Mouse (Mus musculus): ENCODE measurements around the gene Ncoa3. TPM values are rescaled to one million over a fixed set of nuclear protein-coding genes. Genes with fewer than 3 reads are reported as not detected.
"Not testable (repeated sequence)": the region's sequence is repeated elsewhere in the genome, so short reads cannot be mapped to it uniquely, and the experiment has no call there.

Ncoa3 gene
- 10 to 100 TPM; 29.7 to 34.3 TPM for total RNA-seq (2021)

- DNase-seq (ENCODE audit: extremely low spot score in 1 of 2, low spot score in 1 of 2): peak; percentile 88 to 89
Measured at GRCm38 (mm10) chr2:165992270-165993172, at the start of gene Ncoa3. Gene Ncoa3 (plus strand): TSS chr2:165992636.

DNA sequence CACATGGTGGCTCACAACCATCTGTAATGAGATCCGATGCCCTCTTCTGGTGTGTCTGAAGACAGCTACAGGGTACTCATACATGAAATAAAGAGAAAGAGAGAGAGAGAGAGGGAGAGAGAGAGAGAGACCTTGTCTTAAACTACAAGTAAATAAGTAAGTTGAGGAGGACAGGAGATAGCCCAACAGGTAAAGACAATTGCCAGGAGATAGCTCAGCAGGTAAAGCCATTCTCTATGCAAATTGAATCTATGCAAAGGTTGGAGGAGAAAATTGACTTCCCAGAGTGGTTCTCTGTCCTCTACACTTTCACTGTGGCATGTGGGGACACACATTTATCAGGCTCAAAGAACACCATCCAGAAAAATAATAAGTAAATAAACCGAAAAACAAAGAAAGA is 49.3 kb upstream of the Ncoa3 start:
- DNase-seq (ENCODE audit: extremely low spot score in 1 of 2, low spot score in 1 of 2): no peak

DNA sequence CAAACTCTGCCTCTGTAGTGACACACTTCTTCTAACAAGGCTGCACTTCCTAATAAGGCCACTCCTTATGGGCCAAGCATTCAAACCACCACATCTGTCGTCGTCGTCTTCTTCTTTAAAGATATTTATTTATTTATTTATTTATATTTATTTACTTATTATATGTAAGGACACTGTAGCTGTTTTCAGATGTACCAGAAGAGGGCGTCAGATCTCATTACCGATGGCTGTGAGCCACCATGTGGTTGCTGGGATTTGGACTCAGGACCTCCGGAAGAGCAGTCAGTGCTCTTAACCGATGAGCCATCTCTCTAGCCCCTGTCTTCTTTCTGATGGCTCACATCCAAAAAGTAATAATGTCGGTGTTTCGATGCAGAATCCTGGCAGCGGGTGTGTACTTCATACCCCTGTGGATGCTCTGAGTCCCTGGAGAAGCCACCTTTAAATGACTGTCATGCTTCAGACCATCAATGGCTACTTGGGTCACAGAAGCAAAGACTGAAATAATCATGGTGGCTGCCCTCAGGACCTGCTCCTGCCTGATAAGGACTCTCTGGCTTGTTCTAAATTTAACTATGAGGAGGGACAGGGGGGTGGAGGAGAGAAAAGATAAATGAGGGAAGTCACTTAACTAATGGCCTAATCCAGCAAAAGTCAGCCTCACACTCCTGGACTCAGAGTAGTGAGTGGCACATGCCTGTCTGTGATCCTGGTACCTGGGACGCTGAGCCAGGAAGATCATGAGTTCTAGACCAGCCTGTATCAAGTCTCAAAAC is 47.7 kb upstream of the Ncoa3 start:
- no peak for DNase-seq (ENCODE audit: extremely low spot score in 1 of 2, low spot score in 1 of 2)

- no peak for DNase-seq (ENCODE audit: extremely low spot score in 1 of 2, low spot score in 1 of 2)
Measured at GRCm38 (mm10) chr2:165946046-165946564, 46.3 kb upstream of the Ncoa3 start.

- no peak for DNase-seq (ENCODE audit: extremely low spot score in 1 of 2, low spot score in 1 of 2)
Measured at GRCm38 (mm10) chr2:165948007-165948406, 44.4 kb upstream of the Ncoa3 start.

DNA sequence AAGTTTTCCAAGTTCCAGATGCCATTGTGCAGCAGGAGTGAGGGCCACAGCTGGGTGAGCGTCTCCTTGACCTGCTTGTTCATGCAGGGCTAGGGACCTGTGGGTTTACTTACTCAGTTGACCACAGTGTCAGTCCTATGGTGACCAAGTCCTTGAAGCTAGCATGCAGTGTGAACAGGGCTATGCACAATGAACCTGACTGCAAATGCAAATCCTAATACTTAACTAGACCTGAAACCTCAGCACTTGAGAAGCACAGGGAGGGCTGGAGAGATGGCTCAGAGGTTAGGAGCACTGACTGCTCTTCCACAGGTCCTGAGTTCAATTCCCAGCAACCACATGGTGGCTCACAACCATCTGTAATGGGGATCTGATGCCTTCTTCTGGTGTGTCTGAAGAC is 43.7 kb upstream of the Ncoa3 start:
- DNase-seq (ENCODE audit: extremely low spot score in 1 of 2, low spot score in 1 of 2): not testable (repeated sequence)

DNA sequence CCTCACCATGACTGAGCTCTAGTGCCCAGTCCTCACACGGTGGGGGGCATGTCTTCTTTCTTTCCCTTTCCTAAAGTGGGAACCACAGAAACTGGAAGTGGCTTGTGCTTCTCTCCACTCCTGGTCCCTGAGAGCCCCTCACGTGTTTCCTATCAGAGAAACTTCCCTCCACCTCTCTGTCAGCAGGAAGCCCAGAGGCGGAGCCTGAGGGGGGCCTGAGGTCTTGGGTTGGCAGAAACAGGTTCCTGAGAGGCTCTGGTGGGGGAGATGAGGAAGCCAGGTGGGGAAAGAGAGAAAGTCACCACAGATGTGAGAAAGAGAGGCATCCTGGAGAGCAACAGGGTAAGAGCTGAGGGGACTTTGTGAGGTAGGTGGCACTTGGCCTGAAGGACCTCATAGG is 42.7 kb upstream of the Ncoa3 start:
- DNase-seq (ENCODE audit: extremely low spot score in 1 of 2, low spot score in 1 of 2): no peak

- no peak for DNase-seq (ENCODE audit: extremely low spot score in 1 of 2, low spot score in 1 of 2)
Measured at GRCm38 (mm10) chr2:165951432-165952068, 40.9 kb upstream of the Ncoa3 start.

- DNase-seq (ENCODE audit: extremely low spot score in 1 of 2, low spot score in 1 of 2): no peak
Measured at GRCm38 (mm10) chr2:165954872-165955271, 37.6 kb upstream of the Ncoa3 start.

DNA sequence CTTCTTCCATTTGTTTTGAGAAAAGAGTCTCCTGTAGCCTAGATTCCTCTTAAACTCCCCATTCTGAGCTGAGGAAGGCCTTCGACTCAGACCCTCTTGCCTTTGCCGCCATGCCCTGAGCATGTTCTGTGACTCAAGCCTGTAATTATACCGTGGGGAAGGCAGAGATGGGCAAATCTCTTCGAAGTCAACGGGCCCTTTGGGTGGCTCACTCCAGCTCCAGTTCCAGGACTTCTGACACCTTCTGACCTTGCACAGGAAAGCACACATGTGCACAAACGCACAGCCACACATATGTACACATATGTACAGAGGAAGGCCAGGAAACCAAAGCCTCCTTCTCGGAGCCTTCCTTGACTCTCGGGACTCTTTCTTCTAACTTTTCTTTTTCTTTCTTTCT is 37.0 kb upstream of the Ncoa3 start:
- no peak for DNase-seq (ENCODE audit: extremely low spot score in 1 of 2, low spot score in 1 of 2)

GRCm38 (mm10) chr2:165956096-165956740 is 36.2 kb upstream of the Ncoa3 start:
- no peak for DNase-seq (ENCODE audit: extremely low spot score in 1 of 2, low spot score in 1 of 2)

DNA sequence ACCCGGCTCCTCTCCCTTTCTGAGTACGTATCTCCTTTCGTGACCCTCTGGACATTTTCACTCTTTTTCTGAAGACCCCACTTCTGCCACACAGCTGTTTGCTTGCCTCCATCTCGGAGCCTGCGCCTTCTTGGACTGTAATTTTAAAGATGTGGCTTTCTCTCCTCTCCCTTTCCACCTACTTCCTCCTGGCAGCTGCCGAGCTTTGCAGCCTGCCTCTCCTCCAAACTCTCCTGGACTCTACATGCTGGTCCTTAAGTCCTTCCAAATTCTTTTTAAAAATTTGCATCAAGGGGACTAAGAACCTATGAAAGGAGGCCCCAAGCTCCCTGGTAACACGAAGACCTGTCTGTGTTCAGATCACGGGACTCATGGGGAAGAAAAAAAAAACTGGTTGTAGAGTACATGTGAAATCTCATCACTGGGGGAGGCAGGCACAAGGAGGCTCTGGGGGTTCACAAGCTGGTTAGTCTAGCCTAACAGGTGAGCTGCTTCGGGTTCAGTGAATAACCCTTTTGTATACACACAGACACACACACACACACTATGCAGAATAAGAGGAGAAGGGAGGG is 35.1 kb upstream of the Ncoa3 start:
- no peak for DNase-seq (ENCODE audit: extremely low spot score in 1 of 2, low spot score in 1 of 2)

DNA sequence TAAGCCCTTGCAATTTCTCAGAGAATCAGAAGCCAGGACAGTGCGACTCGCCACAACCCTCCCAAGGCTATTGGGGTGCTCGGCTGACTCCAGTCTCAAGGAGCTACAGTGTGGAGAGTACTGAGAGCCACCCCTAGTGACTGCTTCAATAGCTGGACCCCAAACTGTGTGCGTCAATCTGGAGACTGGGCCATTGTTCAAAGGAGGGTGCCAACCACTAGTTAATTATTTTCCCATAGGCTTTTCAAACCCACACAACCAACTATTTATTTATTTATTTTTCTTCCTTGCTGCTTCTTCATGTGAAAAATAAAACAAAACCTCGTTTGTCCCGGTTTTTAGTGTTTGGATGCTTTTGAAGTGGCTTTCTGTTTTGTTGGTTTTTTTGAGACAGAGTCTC is 33.9 kb upstream of the Ncoa3 start:
- no peak for DNase-seq (ENCODE audit: extremely low spot score in 1 of 2, low spot score in 1 of 2)

DNA sequence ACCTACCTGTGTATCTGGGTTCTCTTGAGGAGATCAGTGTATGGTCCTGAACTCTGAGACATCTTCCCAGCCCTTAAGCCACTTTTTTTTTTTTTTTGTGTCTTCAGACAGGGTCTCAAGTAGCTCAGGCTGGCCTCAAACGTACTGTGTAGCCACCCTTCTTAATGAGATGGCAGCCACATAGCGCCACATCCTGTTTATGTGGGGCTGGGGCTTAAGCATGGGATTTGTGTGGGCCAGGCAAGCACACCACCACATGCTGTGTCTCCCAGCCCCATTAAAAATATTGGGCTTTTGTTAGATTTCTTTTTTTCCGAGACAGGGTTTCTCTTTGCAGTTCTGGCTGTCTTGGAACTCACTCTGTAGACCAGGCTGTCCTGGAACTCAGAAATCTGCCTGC is 31.7 kb upstream of the Ncoa3 start:
- no peak for DNase-seq (ENCODE audit: extremely low spot score in 1 of 2, low spot score in 1 of 2)

DNA sequence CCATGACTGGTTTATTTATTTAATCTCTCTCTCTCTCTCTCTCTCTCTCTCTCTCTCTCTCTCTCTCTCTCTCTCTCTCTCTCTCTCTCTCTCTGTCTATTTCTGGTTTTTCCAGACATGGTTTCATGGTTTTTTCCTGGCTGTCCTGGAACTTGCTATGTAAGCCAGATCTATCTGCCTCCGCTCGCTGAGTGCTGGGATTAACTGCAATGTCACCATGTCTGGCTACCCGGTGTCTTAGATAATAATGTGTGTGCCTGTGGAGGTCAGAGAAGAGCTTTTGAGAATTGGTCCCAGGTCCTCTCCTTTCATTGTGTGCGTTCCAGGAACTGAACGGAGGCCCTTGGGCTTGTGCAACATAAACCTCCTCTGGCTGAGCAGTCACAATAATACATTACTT is 29.6 kb upstream of the Ncoa3 start:
- no peak for DNase-seq (ENCODE audit: extremely low spot score in 1 of 2, low spot score in 1 of 2)

DNA sequence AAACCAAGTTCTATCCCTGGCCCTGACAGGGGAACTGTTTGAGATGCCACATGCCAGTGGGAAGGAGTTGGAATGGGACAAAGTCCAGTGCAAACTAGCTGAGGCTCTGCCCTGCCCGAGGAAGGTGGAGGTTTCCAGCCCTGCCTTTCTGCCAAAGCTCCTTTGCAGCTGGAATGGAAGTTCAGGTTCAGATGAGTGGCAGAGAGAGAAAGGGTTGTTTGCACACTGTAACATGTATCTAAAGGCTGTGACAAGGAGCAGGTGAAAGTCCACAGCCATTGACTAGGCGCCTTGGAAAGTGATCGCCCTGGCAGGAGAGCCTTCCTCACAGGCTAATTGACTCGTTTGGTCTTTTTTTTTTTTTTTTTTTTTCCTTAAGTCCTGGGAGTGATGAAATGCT is 28.3 kb upstream of the Ncoa3 start:
- no peak for DNase-seq (ENCODE audit: extremely low spot score in 1 of 2, low spot score in 1 of 2)

- no peak for DNase-seq (ENCODE audit: extremely low spot score in 1 of 2, low spot score in 1 of 2)
Measured at GRCm38 (mm10) chr2:165967076-165967475, 25.4 kb upstream of the Ncoa3 start.

GRCm38 (mm10) chr2:165967823-165968555 is 24.4 kb upstream of the Ncoa3 start:
- DNase-seq (ENCODE audit: extremely low spot score in 1 of 2, low spot score in 1 of 2): no peak

GRCm38 (mm10) chr2:165968876-165969275 is 23.6 kb upstream of the Ncoa3 start:
- no peak for DNase-seq (ENCODE audit: extremely low spot score in 1 of 2, low spot score in 1 of 2)

Data from layer of hippocampus, postnatal 25 days (tissue).